Mouse (Mus musculus): ENCODE data around the gene Cmip.
A peak's percentile ranks its signal among the peaks of the same experiment; 100 is the strongest.

The Cmip gene

GRCm38 (mm10) chr8:117257029-117257820 lies at the start of gene Cmip:
Gene Cmip, plus strand, starts transcription at chr8:117257064.
- peak; percentile 31 to 32 for DNase-seq (ENCODE audit: low spot score in 2 of 2)

GRCm38 (mm10) chr8:117209150-117209549 lies 47.7 kb upstream of the Cmip start:
- no peak for DNase-seq (ENCODE audit: low spot score in 2 of 2)

GRCm38 (mm10) chr8:117212100-117212499 lies 44.8 kb upstream of the Cmip start:
- DNase-seq (ENCODE audit: low spot score in 2 of 2), result no peak

- DNase-seq (ENCODE audit: low spot score in 2 of 2), result no peak
Observed at GRCm38 (mm10) chr8:117217724-117218123, 39.1 kb upstream of the Cmip start.

- no peak for DNase-seq (ENCODE audit: low spot score in 2 of 2)
Observed at GRCm38 (mm10) chr8:117222396-117222795, 34.5 kb upstream of the Cmip start.

GRCm38 (mm10) chr8:117224630-117225029 lies 32.2 kb upstream of the Cmip start:
- peak; percentile 51 to 88 for DNase-seq (ENCODE audit: low spot score in 2 of 2)

GRCm38 (mm10) chr8:117226306-117226705 lies 30.6 kb upstream of the Cmip start:
- DNase-seq (ENCODE audit: low spot score in 2 of 2), result no peak

- DNase-seq (ENCODE audit: low spot score in 2 of 2), result no peak
Observed at GRCm38 (mm10) chr8:117227339-117227738, 29.5 kb upstream of the Cmip start.

GRCm38 (mm10) chr8:117233199-117233598 lies 23.7 kb upstream of the Cmip start:
- no peak for DNase-seq (ENCODE audit: low spot score in 2 of 2)

GRCm38 (mm10) chr8:117236531-117236930 lies 20.3 kb upstream of the Cmip start:
- no peak for DNase-seq (ENCODE audit: low spot score in 2 of 2)

- DNase-seq (ENCODE audit: low spot score in 2 of 2), result no peak
Observed at GRCm38 (mm10) chr8:117240326-117240725, 16.5 kb upstream of the Cmip start.

- no peak for DNase-seq (ENCODE audit: low spot score in 2 of 2)
Observed at GRCm38 (mm10) chr8:117240841-117241494, 15.9 kb upstream of the Cmip start.

- no peak for DNase-seq (ENCODE audit: low spot score in 2 of 2)
Observed at GRCm38 (mm10) chr8:117241848-117242247, 15.0 kb upstream of the Cmip start.

GRCm38 (mm10) chr8:117242286-117242685 lies 14.6 kb upstream of the Cmip start:
- DNase-seq (ENCODE audit: low spot score in 2 of 2), result no peak

GRCm38 (mm10) chr8:117244601-117245000 lies 12.3 kb upstream of the Cmip start:
- no peak for DNase-seq (ENCODE audit: low spot score in 2 of 2)

GRCm38 (mm10) chr8:117248341-117248740 lies 8.5 kb upstream of the Cmip start:
- no peak for DNase-seq (ENCODE audit: low spot score in 2 of 2)

- DNase-seq (ENCODE audit: low spot score in 2 of 2), result no peak
Observed at GRCm38 (mm10) chr8:117251086-117251681, 5.7 kb upstream of the Cmip start.

GRCm38 (mm10) chr8:117252650-117253049 lies 4.2 kb upstream of the Cmip start:
- no peak for DNase-seq (ENCODE audit: low spot score in 2 of 2)

GRCm38 (mm10) chr8:117253390-117254269 lies 3.2 kb upstream of the Cmip start:
- DNase-seq (ENCODE audit: low spot score in 2 of 2), result no peak

- no peak for DNase-seq (ENCODE audit: low spot score in 2 of 2)
Observed at GRCm38 (mm10) chr8:117254496-117254895, 2.4 kb upstream of the Cmip start.

GRCm38 (mm10) chr8:117256292-117256938 lies 449 bp upstream of the Cmip start:
- DNase-seq (ENCODE audit: low spot score in 2 of 2), result peak; percentile 86 to 91
